Mouse (Mus musculus) stomach, postnatal 0 days (tissue): Measurements from ENCODE around the gene Nfkbil1. TPM values are rescaled to one million over a fixed set of nuclear protein-coding genes. Genes with fewer than 3 reads are reported as not detected.

Experiments
- ATAC-seq: fragments of 200-750 bp; cut with Nextera tagmentation; 2 replicates; pipeline ENCODE4 v1.8.0; 2017; ENCODE audit not compliant: low FRiP score, low TSS enrichment
- DNase-seq: peaks from one replicate; pipeline ENCODE4 v3.0.0-alpha.2; 2016; ENCODE audit warnings: low spot score
- H3K27ac ChIP-seq: fragments of 300-500 bp; sonication (generic); replicated peaks from 2 replicates; pipeline ENCODE4 v1.5.1; 2014; ENCODE audit warnings: mild to moderate bottlenecking, control low read depth
- H3K27me3 ChIP-seq: fragments of 300-500 bp; sonication (generic); 2 replicates; pipeline ENCODE4 v1.6.1; 2014; ENCODE audit warnings: low read length; ENCODE audit not compliant: control insufficient read depth, insufficient read depth
- H3K36me3 ChIP-seq: fragments of 300-500 bp; sonication (generic); 2 replicates; pipeline ENCODE4 v1.6.1; 2014; ENCODE audit warnings: low read length, mixed read lengths; ENCODE audit not compliant: control insufficient read depth, insufficient read depth
- H3K4me1 ChIP-seq: fragments of 300-500 bp; sonication (generic); replicated peaks from 2 replicates; pipeline ENCODE4 v1.6.1; 2014; ENCODE audit warnings: antibody characterized with exemption; ENCODE audit not compliant: control insufficient read depth, insufficient read depth
- H3K4me2 ChIP-seq: fragments of 300-500 bp; sonication (generic); replicated peaks from 2 replicates; pipeline ENCODE4 v1.6.1; 2014; ENCODE audit warnings: low read depth, mild to moderate bottlenecking, control low read depth, moderate library complexity
- H3K4me3 ChIP-seq: fragments of 300-500 bp; sonication (generic); 2 replicates; pipeline ENCODE4 v1.5.1; 2014; ENCODE audit warnings: low read depth, low read length, control low read depth
- H3K9ac ChIP-seq: fragments of 300-500 bp; sonication (generic); 2 replicates; pipeline ENCODE4 v1.6.1; 2014; ENCODE audit warnings: mild to moderate bottlenecking, low read length, control low read depth, mixed read lengths
- H3K9me3 ChIP-seq: fragments of 300-500 bp; sonication (generic); 2 replicates; pipeline ENCODE4 v1.6.1; 2016; ENCODE audit warnings: low read length; ENCODE audit not compliant: control insufficient read depth
- CTCF ChIP-seq: IDR thresholded peaks from 2 replicates; pipeline ENCODE4 v1.5.1; 2016; ENCODE audit warnings: antibody characterized with exemption, low read depth, mild to moderate bottlenecking, moderate library complexity
- EP300 ChIP-seq: optimal IDR thresholded peaks from 2 replicates; pipeline ENCODE3; 2016; ENCODE audit warnings: antibody characterized with exemption
- WGBS: fragments of 180-500 bp; shearing (Covaris S2); extraction: QIAGEN DNeasy Blood & Tissue Kit; methylation state at CpG from one replicate; pipeline ENCODE4 v1.1.7; 2014; 5-methylcytosine and 5-hydroxymethylcytosine counted together
- polyA plus RNA-seq: library from polyadenylated mRNA; unstranded; fragments of >200 nt; fragmentation: Nextera tagmentation; extraction: Ambion mirVana; gene quantifications from 2 replicates; pipeline ENCODE4 v1.2.1, GENCODE M21; 2015

Gene Nfkbil1
- polyA plus RNA-seq, 1 experiment from 2014 or later: 7.4 TPM

GRCm38 (mm10) chr17:35257378-35257777, 21.8 kb upstream of the Nfkbil1 start:
- Histone ChIP-seq H3K4me3 (no peak overlapping the region), H3K4me1 (no peaks in the 10 kb centered on the region), H3K36me3 (peaks cover 8% of the 10 kb centered on the region; the same call in 1 of the 2 replicates), H3K27ac (no peak overlapping the region), H3K4me2 (no peak overlapping the region), H3K27me3 (no peaks in the 10 kb centered on the region), H3K9me3 (no peaks in the 10 kb centered on the region), H3K9ac (no peak overlapping the region)
- ATAC-seq (no peak), DNase-seq (no peak)
- TF ChIP-seq CTCF: no peak
- no peak for TF ChIP-seq EP300
- WGBS: 48% methylated on average over 1 of the region's 1 CpGs

DNA sequence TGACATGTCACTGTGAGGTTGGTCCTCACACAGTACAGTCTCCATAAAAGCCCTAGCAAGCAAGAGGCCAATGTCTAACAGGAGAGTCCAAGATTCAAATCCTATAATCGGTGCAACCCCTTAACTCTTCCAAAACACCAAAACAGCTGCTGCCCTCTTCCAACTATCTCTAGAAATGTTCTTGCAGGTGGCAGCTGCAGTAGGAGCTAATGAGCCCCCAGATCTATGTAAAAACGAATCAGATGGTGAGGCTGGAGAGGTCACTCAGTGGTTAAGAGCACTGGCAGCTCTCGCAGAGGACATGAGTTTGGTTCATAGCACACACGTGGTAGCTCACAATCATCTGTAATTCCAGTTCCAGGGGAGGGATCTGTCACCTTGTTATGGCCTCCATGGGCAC, 20.1 kb upstream of the Nfkbil1 start:
- H3K4me1 ChIP-seq: no peaks in the 10 kb centered on the region
- H3K9me3 ChIP-seq: no peaks in the 10 kb centered on the region
- no peak overlapping the region for H3K9ac ChIP-seq
- no peak overlapping the region for H3K27ac ChIP-seq
- TF ChIP-seq EP300: no peak
- no peak for TF ChIP-seq CTCF
- 55% methylated on average over 4 of the region's 4 CpGs for WGBS
- ATAC-seq (no peak), DNase-seq (no peak)
- no peak overlapping the region for H3K4me2 ChIP-seq
- no peak overlapping the region for H3K4me3 ChIP-seq
- H3K36me3 ChIP-seq: peaks cover 14% of the 10 kb centered on the region
- no peaks in the 10 kb centered on the region for H3K27me3 ChIP-seq

GRCm38 (mm10) chr17:35255301-35255700, 19.7 kb upstream of the Nfkbil1 start:
- H3K27me3 ChIP-seq: no peaks in the 10 kb centered on the region
- ATAC-seq: no peak
- 66% methylated on average over 3 of the region's 3 CpGs for WGBS

GRCm38 (mm10) chr17:35254241-35255098, 18.9 kb upstream of the Nfkbil1 start:
- DNase-seq (peak; percentile 72), ATAC-seq (peak; percentile 25)
- H3K36me3 ChIP-seq: peaks cover 23% of the 10 kb centered on the region
- no peak overlapping the region for H3K9ac ChIP-seq
- H3K4me3 ChIP-seq: no peak overlapping the region
- TF ChIP-seq CTCF (peak; percentile 90), EP300 (no peak)
- H3K27ac ChIP-seq: no peak overlapping the region
- no peaks in the 10 kb centered on the region for H3K9me3 ChIP-seq
- WGBS: 43% methylated on average over 11 of the region's 11 CpGs
- H3K27me3 ChIP-seq: no peaks in the 10 kb centered on the region
- H3K4me1 ChIP-seq: no peaks in the 10 kb centered on the region
- H3K4me2 ChIP-seq: no peak overlapping the region

More at GRCm38 (mm10) chr17:35255301-35255700, 19.7 kb upstream of the Nfkbil1 start:
- Histone ChIP-seq H3K4me3 (no peak overlapping the region), H3K27ac (no peak overlapping the region), H3K9me3 (no peaks in the 10 kb centered on the region), H3K36me3 (peaks cover 15% of the 10 kb centered on the region), H3K4me1 (no peaks in the 10 kb centered on the region), H3K4me2 (no peak overlapping the region), H3K9ac (no peak overlapping the region)
- TF ChIP-seq CTCF: no peak
- TF ChIP-seq EP300: no peak
- no peak for DNase-seq

- no peak overlapping the region for H3K4me3 ChIP-seq
- H3K4me2 ChIP-seq: no peak overlapping the region
- H3K9ac ChIP-seq: no peak overlapping the region
- TF ChIP-seq CTCF (no peak), EP300 (no peak)
- ATAC-seq (no peak), DNase-seq (no peak)
- H3K36me3 ChIP-seq: peaks cover 33% of the 10 kb centered on the region
- H3K4me1 ChIP-seq: no peaks in the 10 kb centered on the region
- H3K27ac ChIP-seq: no peak overlapping the region
- 75% methylated on average over 32 of the region's 32 CpGs for WGBS
- no peaks in the 10 kb centered on the region for H3K27me3 ChIP-seq
- no peaks in the 10 kb centered on the region for H3K9me3 ChIP-seq
Observed at GRCm38 (mm10) chr17:35253293-35254093, 17.9 kb upstream of the Nfkbil1 start.
